Mouse (Mus musculus): ENCODE measurements around the gene Zfp827. TPM values are rescaled to one million over a fixed set of nuclear protein-coding genes. Genes with fewer than 3 reads are reported as not detected.

The Zfp827 gene
- polyA plus RNA-seq, 1 experiment: 4.3 TPM

DNA sequence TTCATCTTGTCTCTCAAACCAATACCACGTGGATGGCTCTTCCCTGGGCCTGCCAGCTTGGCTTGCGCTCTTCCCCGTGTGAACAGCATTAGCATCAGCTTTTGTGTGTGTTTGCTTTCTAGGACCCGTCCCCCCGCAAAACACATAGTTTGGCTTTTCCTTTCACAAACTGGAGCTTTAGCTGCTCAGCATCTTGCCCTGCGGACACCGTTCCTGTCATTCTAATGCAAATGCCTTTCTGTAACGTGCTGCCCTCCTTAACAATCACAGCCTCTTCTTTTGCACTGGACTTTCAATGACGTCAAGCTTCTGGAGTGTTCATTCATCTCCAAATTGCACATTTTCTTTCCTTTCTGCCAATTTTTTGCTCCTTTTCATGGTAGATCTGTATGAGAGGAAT lies 196.1 kb downstream of the Zfp827 start:
- Histone ChIP-seq H3K27ac (ENCODE audit: insufficient read depth, low read length) (no peak overlapping the region), H3K4me1 (ENCODE audit: control insufficient read depth, insufficient read depth, insufficient read length) (no peaks in the 10 kb centered on the region), H3K27me3 (ENCODE audit: control insufficient read depth, insufficient read depth, low read length) (no peaks in the 10 kb centered on the region), H3K36me3 (ENCODE audit: control insufficient read depth, insufficient read depth, low read length) (no peaks in the 10 kb centered on the region), H3K4me3 (ENCODE audit: extremely low read depth, insufficient read depth, insufficient read length) (no peak overlapping the region)
- whole genome bisulfite sequencing: 92% methylated on average over 9 of the region's 9 CpGs
- no peak for TF ChIP-seq CTCF (IDR thresholded peaks at IDR 0.05; ENCODE audit: extremely low read depth, insufficient read depth, insufficient read length, insufficient replicate concordance)
- no peak for TF ChIP-seq POLR2A (IDR thresholded peaks at IDR 0.05; ENCODE audit: low read depth, low read length)
- no peak for DNase-seq (ENCODE audit: low read depth in 1 of 2, low spot score in 2 of 2)

DNA sequence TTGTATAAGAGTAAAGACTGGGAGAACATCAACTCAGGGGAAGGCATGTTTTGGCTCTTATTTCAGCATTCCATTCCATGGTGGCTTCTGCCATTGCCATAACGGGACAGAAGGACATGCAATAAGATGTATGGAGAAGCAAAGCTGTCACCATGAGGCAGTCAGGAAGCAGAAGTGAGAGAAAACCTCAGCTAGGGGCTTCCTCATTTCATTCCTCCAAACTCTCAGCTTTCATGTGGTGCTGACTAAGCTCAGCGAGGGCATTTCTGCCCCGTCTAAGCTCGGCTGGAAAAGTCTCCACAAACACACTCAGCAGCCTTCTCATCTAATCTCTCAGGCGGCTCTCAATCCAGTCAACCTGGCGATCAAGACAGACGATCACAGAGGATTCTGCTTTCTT lies 197.3 kb downstream of the Zfp827 start:
- TF ChIP-seq POLR2A (IDR thresholded peaks at IDR 0.05; ENCODE audit: low read depth, low read length) (no peak), CTCF (IDR thresholded peaks at IDR 0.05; ENCODE audit: extremely low read depth, insufficient read depth, insufficient read length, insufficient replicate concordance) (no peak)
- H3K4me3 ChIP-seq (ENCODE audit: extremely low read depth, insufficient read depth, insufficient read length): no peak overlapping the region
- no peaks in the 10 kb centered on the region for H3K4me1 ChIP-seq (ENCODE audit: control insufficient read depth, insufficient read depth, insufficient read length)
- peak in 1 of 2 experiments; percentile 13 for DNase-seq (ENCODE audit: low read depth in 1 of 2, low spot score in 2 of 2)
- no peak overlapping the region for H3K27ac ChIP-seq (ENCODE audit: insufficient read depth, low read length)
- no peaks in the 10 kb centered on the region for H3K36me3 ChIP-seq (ENCODE audit: control insufficient read depth, insufficient read depth, low read length)
- no peaks in the 10 kb centered on the region for H3K27me3 ChIP-seq (ENCODE audit: control insufficient read depth, insufficient read depth, low read length)
- WGBS: 7% methylated on average over 7 of the region's 7 CpGs

DNA sequence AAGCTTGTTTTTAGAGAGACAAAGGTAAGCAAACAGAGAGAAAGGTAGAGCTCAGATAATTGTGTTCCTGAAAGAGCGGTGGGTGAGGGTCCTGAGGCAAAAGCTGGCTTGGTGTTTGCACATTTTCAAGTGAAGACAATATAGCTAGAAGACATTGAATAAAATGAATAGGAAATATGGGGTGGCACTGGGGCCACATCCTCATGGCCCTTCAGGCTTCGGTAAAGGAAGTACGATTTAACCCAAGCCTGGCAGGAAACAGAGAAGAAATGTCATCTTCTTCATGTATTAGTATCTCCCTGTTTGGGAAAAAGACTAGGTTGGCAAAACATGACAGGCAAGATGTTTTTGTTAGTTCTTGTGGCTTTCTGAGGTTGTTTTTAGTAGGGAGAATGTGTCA lies 197.8 kb downstream of the Zfp827 start:
- H3K4me3 ChIP-seq (ENCODE audit: extremely low read depth, insufficient read depth, insufficient read length): no peak overlapping the region

DNA sequence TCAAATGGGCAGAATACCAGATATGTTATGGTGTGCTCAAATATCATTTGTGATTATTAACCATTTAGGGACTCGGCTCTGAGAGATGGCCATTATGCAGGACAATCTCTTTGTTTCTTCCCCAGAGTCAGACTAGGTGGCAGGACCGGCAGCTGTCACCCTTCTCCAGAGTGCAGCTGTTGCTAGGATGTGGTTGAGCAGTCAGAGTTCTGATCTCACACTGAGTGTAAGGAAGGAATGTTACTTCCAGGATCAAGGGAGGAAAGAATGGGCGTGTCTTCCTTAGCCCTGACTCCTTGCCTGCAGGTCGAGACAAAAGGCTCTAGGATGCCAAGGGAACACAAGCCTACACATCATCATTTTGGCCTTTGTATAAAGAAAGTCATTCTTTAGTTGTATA lies 199.0 kb downstream of the Zfp827 start:
- Histone ChIP-seq H3K4me3 (ENCODE audit: extremely low read depth, insufficient read depth, insufficient read length) (no peak overlapping the region), H3K27ac (ENCODE audit: insufficient read depth, low read length) (no peak overlapping the region), H3K27me3 (ENCODE audit: control insufficient read depth, insufficient read depth, low read length) (no peaks in the 10 kb centered on the region), H3K4me1 (ENCODE audit: control insufficient read depth, insufficient read depth, insufficient read length) (no peaks in the 10 kb centered on the region), H3K36me3 (ENCODE audit: control insufficient read depth, insufficient read depth, low read length) (no peaks in the 10 kb centered on the region)
- TF ChIP-seq POLR2A (IDR thresholded peaks at IDR 0.05; ENCODE audit: low read depth, low read length) (no peak), CTCF (IDR thresholded peaks at IDR 0.05; ENCODE audit: extremely low read depth, insufficient read depth, insufficient read length, insufficient replicate concordance) (no peak)
- WGBS: 73% methylated on average over 4 of the region's 4 CpGs
- no peak for DNase-seq (ENCODE audit: low read depth in 1 of 2, low spot score in 2 of 2)

More for the DNA sequence above, 197.8 kb downstream of the Zfp827 start:
- Histone ChIP-seq H3K27me3 (ENCODE audit: control insufficient read depth, insufficient read depth, low read length) (no peaks in the 10 kb centered on the region), H3K27ac (ENCODE audit: insufficient read depth, low read length) (no peak overlapping the region), H3K36me3 (ENCODE audit: control insufficient read depth, insufficient read depth, low read length) (no peaks in the 10 kb centered on the region), H3K4me1 (ENCODE audit: control insufficient read depth, insufficient read depth, insufficient read length) (no peaks in the 10 kb centered on the region)
- TF ChIP-seq CTCF (IDR thresholded peaks at IDR 0.05; ENCODE audit: extremely low read depth, insufficient read depth, insufficient read length, insufficient replicate concordance) (no peak), POLR2A (IDR thresholded peaks at IDR 0.05; ENCODE audit: low read depth, low read length) (no peak)
- 34% methylated on average over 3 of the region's 3 CpGs for WGBS
- DNase-seq (ENCODE audit: low read depth in 1 of 2, low spot score in 2 of 2): no peak

DNA sequence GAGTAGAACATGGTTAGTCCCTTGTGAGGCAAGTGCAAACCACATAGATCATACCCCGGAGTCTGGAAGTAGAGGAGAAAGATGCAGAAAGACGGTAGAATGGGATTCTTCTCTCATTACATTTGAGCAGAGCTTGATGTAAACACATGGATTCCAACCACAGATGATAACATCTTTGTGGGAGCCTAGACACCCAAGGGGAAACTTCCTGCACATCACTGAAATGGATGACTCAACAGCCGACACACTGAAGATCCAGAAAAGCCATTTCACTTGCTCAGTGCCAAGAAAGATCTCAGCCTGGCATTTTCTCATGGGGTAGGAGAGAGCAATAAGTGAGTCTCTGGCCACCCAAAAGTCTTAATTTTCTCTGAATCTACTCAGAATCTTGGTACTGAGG lies 199.7 kb downstream of the Zfp827 start:
- H3K36me3 ChIP-seq (ENCODE audit: control insufficient read depth, insufficient read depth, low read length): no peaks in the 10 kb centered on the region
- no peak for DNase-seq (ENCODE audit: low read depth in 1 of 2, low spot score in 2 of 2)
- no peak overlapping the region for H3K4me3 ChIP-seq (ENCODE audit: extremely low read depth, insufficient read depth, insufficient read length)
- no peaks in the 10 kb centered on the region for H3K4me1 ChIP-seq (ENCODE audit: control insufficient read depth, insufficient read depth, insufficient read length)
- 86% methylated on average over 3 of the region's 3 CpGs for WGBS
- no peak overlapping the region for H3K27ac ChIP-seq (ENCODE audit: insufficient read depth, low read length)
- no peaks in the 10 kb centered on the region for H3K27me3 ChIP-seq (ENCODE audit: control insufficient read depth, insufficient read depth, low read length)
- no peak for TF ChIP-seq CTCF (IDR thresholded peaks at IDR 0.05; ENCODE audit: extremely low read depth, insufficient read depth, insufficient read length, insufficient replicate concordance)
- TF ChIP-seq POLR2A (IDR thresholded peaks at IDR 0.05; ENCODE audit: low read depth, low read length): no peak

DNA sequence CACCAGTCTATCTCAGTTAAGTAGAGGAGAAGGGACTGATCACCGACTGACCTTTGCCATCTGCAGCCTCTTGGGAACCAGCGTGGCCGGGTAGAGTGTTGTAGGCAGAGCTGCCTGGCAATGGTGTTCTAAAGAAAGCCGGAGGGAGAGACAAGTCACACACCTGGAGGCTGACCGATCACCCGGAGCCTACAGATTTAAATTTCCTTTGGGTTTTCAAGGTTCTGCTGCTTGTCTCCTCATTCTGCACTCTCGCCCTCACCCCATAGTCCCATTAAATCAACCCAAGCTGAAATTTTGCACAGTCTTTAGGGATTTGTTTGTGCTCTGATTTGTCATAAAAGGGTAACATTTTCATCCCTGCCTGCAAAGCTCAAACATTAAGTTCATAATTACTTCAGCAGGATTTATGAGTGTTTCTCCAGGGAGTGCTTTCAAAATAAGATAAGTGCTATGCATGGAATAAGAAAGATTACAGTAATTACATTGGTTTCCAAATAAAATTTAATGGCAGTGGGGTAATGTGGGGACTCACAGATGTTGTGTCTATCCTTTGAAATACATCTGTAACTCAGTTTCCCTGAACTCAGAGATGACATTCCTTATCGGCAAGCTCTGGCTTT lies 201.1 kb downstream of the Zfp827 start:
- Histone ChIP-seq H3K27ac (ENCODE audit: insufficient read depth, low read length) (no peak overlapping the region), H3K4me3 (ENCODE audit: extremely low read depth, insufficient read depth, insufficient read length) (no peak overlapping the region), H3K27me3 (ENCODE audit: control insufficient read depth, insufficient read depth, low read length) (no peaks in the 10 kb centered on the region), H3K4me1 (ENCODE audit: control insufficient read depth, insufficient read depth, insufficient read length) (no peaks in the 10 kb centered on the region), H3K36me3 (ENCODE audit: control insufficient read depth, insufficient read depth, low read length) (no peaks in the 10 kb centered on the region)
- DNase-seq (ENCODE audit: low read depth in 1 of 2, low spot score in 2 of 2): no peak
- TF ChIP-seq POLR2A (IDR thresholded peaks at IDR 0.05; ENCODE audit: low read depth, low read length) (no peak), CTCF (IDR thresholded peaks at IDR 0.05; ENCODE audit: extremely low read depth, insufficient read depth, insufficient read length, insufficient replicate concordance) (no peak)
- 94% methylated on average over 8 of the region's 8 CpGs for WGBS

DNA sequence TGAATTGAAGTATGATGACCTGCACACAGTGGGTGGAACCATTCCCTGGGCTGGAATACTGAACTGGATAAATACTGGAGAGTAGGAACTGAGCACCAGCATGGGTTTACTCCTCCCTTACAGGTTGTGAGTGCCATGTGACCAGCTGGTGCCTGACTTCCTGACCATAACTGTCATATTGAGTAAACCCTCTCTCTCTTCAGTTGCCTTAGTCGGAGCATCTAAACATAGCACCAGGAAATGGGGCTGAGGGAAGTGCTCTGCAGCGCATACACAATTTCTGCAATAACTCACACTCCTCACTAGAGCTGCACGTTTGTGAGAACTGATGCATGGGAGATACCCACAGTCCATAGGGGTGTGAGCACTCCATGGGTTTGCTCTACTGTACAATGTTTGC lies 211.1 kb downstream of the Zfp827 start:
- TF ChIP-seq CTCF (IDR thresholded peaks at IDR 0.05; ENCODE audit: extremely low read depth, insufficient read depth, insufficient read length, insufficient replicate concordance): no peak
- no peak for TF ChIP-seq POLR2A (IDR thresholded peaks at IDR 0.05; ENCODE audit: low read depth, low read length)
- Histone ChIP-seq H3K27me3 (ENCODE audit: control insufficient read depth, insufficient read depth, low read length) (no peaks in the 10 kb centered on the region), H3K36me3 (ENCODE audit: control insufficient read depth, insufficient read depth, low read length) (no peaks in the 10 kb centered on the region), H3K27ac (ENCODE audit: insufficient read depth, low read length) (no peak overlapping the region), H3K4me3 (ENCODE audit: extremely low read depth, insufficient read depth, insufficient read length) (no peak overlapping the region), H3K4me1 (ENCODE audit: control insufficient read depth, insufficient read depth, insufficient read length) (peaks cover 3% of the 10 kb centered on the region; the same call in 1 of the 2 replicates)
- WGBS: 14% methylated on average over 3 of the region's 3 CpGs
- DNase-seq (ENCODE audit: low read depth in 1 of 2, low spot score in 2 of 2): no peak
